Mouse (Mus musculus) cortical plate, adult 2 months (tissue): Measurements from ENCODE around the gene Polr1e. TPM values are rescaled to one million over a fixed set of nuclear protein-coding genes. Genes with fewer than 3 reads are reported as not detected.
"Not testable (repeated sequence)": the region's sequence is repeated elsewhere in the genome, so short reads cannot be mapped to it uniquely, and the experiment has no call there.

Experiments
- H3K27ac ChIP-seq: fragments of 200-500 bp; 2 replicates; pipeline ENCODE4 v1.5.1; 2012; ENCODE audit warnings: low read length, control low read depth, inconsistent platforms; ENCODE audit not compliant: insufficient read depth
- H3K4me1 ChIP-seq: fragments of 200-500 bp; 2 replicates; pipeline ENCODE4 v1.6.1; 2011; ENCODE audit warnings: low read length; ENCODE audit not compliant: control insufficient read depth, insufficient read depth
- H3K4me3 ChIP-seq: fragments of 200-500 bp; 2 replicates; pipeline ENCODE4 v1.5.1; 2011; ENCODE audit warnings: mild to moderate bottlenecking, low read length, control low read depth; ENCODE audit not compliant: insufficient read depth
- CTCF ChIP-seq: fragments of 200-500 bp; IDR thresholded peaks from 2 replicates; pipeline ENCODE4 v1.5.1; 2011; ENCODE audit warnings: mild to moderate bottlenecking, control low read depth, low read length; ENCODE audit not compliant: insufficient read depth; ENCODE audit errors: extremely low read depth
- POLR2A ChIP-seq: fragments of 200-500 bp; IDR thresholded peaks from 2 replicates; pipeline ENCODE4 v1.6.1; 2011; ENCODE audit warnings: mild to moderate bottlenecking, low read length, control low read depth; ENCODE audit not compliant: insufficient read depth; ENCODE audit errors: extremely low read depth
- polyA plus RNA-seq: library from polyadenylated mRNA; depleted of rRNA; stranded (reverse); fragments of >200 nt; gene quantifications from 2 replicates; pipeline ENCODE4 v1.2.3, GENCODE M21; 2012; rRNA removed

The Polr1e gene
- polyA plus RNA-seq, 1 experiment: 11.4 TPM

DNA sequence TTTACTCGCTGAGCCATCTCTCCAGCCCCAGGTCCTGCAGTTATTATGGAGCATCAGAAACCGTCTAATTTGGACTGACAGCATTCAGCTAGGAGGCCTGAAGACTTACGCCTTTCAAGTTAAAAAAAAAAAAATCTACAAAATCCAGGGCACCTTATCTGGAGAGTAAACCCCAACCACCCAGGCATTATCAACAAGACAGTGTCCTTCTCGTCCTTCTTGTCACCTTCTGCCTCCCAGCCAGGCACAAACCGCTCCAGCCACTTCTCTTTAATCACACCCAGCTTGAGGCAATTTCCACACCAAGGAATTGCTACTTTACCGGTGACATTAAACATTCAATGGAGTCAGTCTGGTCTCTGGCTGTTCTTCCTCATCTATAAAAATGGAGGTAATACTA lies 55.2 kb downstream of the Polr1e start:
- H3K27ac ChIP-seq: no peak overlapping the region
- no peak overlapping the region for H3K4me3 ChIP-seq
- TF ChIP-seq POLR2A: no peak
- no peak for TF ChIP-seq CTCF
- H3K4me1 ChIP-seq: no peaks in the 10 kb centered on the region

- not testable (repeated sequence) for H3K27ac ChIP-seq, H3K4me1 ChIP-seq, H3K4me3 ChIP-seq
Measured at GRCm38 (mm10) chr4:45081041-45081440, 62.7 kb downstream of the Polr1e start.

DNA sequence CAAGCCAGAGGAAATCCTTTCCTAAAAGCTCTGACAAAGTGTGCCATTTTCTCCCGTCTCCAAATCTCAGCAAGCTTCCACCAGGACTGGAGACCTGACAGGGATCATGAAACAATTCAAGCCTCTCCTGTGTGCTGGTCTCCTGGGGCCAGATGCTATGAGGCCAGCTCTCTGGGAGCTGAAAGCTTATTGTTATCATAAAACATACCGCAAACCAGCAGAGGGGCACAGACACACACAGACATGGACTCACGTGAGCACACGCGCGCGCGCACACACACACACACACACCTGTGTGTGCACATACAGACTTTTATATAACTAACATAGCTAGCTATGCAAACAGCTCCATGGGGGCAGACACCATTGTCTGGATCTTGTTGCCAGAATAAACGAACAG lies 64.6 kb downstream of the Polr1e start:
- 0 out of 2 replicates have a peak overlapping the region, but pooled peaks have one; percentile 22 for H3K27ac ChIP-seq
- peak overlapping the region; percentile 70 for H3K4me3 ChIP-seq
- peaks cover 3% of the 10 kb centered on the region; the same call in 1 of the 2 replicates for H3K4me1 ChIP-seq
- TF ChIP-seq POLR2A (no peak), CTCF (no peak)

DNA sequence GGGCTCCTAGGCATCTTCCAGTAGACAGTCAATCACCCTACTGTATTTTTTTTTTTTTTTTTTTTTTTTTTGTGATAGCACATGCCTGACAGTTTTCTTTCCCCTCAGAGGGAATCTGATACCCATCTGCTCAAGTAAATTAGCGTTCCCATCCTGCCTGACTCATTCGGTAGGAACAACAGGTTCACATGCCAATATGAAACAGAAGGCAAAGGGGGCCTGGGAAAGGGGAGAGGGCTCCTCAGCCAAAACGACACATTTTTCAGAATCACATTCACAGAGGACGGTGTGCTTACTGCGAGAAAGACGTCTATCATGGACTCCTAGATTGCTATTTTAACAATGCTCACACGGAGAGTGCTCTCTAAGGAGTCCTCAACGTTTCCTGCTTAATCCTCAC lies 65.1 kb downstream of the Polr1e start:
- H3K4me3 ChIP-seq: peak overlapping the region; percentile 70
- peaks cover 3% of the 10 kb centered on the region; the same call in 1 of the 2 replicates for H3K4me1 ChIP-seq
- H3K27ac ChIP-seq: no peak overlapping the region
- TF ChIP-seq CTCF (no peak), POLR2A (no peak)

GRCm38 (mm10) chr4:45084021-45084894 lies 65.9 kb downstream of the Polr1e start, which contains the start of gene Fbxo10:
TSS of gene Fbxo10 (minus strand) at chr4:45084604.
- TF ChIP-seq CTCF: no peak
- TF ChIP-seq POLR2A: peak; percentile 58; the same call in 1 of the 2 replicates
- Histone ChIP-seq H3K4me1 (peaks cover 3% of the 10 kb centered on the region; the same call in 1 of the 2 replicates), H3K27ac (0 out of 2 replicates have a peak within 1 kb of the TSS, but pooled peaks have one; percentile 53), H3K4me3 (peak within 1 kb of the TSS; percentile 70)

GRCm38 (mm10) chr4:45084895-45085290 lies 66.5 kb downstream of the Polr1e start:
- H3K27ac ChIP-seq: no peak overlapping the region

More at GRCm38 (mm10) chr4:45084895-45085290, 66.5 kb downstream of the Polr1e start:
- TF ChIP-seq POLR2A: no peak
- TF ChIP-seq CTCF: no peak
- peaks cover 3% of the 10 kb centered on the region; the same call in 1 of the 2 replicates for H3K4me1 ChIP-seq
- H3K4me3 ChIP-seq: peak overlapping the region; percentile 70

Other genes starting within 250 kb of the Polr1e start
- gene Grhpr, start 37.2 kb upstream of the Polr1e start, polyA plus RNA-seq: 48.2 and 50.3 TPM in 2 replicates
- 7.7 and 8.2 TPM in 2 replicates for gene Zbtb5, start 6.2 kb upstream of the Polr1e start, polyA plus RNA-seq
- 27.3 and 28.1 TPM in 2 replicates for gene Fbxo10, start 66.0 kb downstream of the Polr1e start, polyA plus RNA-seq
- gene Tomm5, start 89.5 kb downstream of the Polr1e start, polyA plus RNA-seq: 126 and 132 TPM in 2 replicates
- 6.7 and 7.6 TPM in 2 replicates for gene Frmpd1, start 166.3 kb downstream of the Polr1e start, polyA plus RNA-seq